Mouse (Mus musculus) right cerebral cortex, postnatal 25 days (tissue): Measurements from ENCODE around the gene Gm8165.
"Not testable (repeated sequence)": the region's sequence is repeated elsewhere in the genome, so short reads cannot be mapped to it uniquely, and the experiment has no call there.

Experiments
- DNase-seq: peaks from one replicate; pipeline ENCODE4 v3.0.0; 2022

The Gm8165 gene

DNA sequence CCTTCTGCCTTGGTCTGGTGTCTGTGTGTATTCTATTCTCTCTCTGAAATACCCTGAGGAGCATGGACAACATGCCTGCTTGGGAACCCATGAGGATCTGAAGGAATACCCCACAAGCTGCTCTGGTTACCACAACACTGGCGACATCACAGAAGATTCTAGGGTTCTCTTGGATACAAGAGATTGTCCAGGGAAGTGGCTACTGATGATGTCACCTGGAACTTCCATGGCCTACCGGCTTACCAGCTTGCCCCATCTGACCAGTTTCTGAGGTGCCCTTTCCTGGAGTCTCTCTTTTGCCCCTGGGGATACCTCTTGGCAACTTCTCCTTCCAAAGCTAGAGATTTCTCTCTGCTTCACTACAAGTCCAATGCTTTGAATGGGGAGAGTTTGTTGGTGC is at the start of gene Gm8165:
TSS of gene Gm8165 (minus strand) at position 101 of the 400 bp plus-strand sequence.
- not testable (repeated sequence) for DNase-seq

DNA sequence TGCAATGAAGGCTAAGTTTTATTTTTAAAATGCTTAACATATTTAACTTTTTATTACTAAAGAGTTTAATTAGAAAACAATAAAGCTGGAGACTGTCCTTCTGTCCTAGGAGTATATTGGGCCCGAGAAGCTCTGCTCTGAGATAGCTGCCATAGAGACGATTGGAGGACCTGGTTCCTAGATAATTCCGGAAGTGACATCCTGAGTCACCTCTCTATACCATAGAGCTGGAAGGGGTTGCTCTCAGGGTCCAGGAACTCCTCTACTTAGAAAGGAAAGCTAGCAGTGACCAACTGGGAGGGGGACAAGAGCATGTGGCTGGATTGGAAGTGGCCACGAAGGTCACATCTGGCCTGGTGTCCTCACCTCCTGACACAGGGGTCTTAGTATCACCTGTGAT is 20.6 kb upstream of the Gm8165 start, which contains the start of gene Gm7324:
TSS of gene Gm7324 (plus strand) at position 208 of the 400 bp plus-strand sequence.
- DNase-seq, result not testable (repeated sequence)
